Mouse (Mus musculus): ENCODE data around the gene AI413582. TPM values are rescaled to one million over a fixed set of nuclear protein-coding genes. Genes with fewer than 3 reads are reported as not detected.

Gene AI413582
- polyA plus RNA-seq, 1 experiment from 2014 or later: 65.8 TPM

DNA sequence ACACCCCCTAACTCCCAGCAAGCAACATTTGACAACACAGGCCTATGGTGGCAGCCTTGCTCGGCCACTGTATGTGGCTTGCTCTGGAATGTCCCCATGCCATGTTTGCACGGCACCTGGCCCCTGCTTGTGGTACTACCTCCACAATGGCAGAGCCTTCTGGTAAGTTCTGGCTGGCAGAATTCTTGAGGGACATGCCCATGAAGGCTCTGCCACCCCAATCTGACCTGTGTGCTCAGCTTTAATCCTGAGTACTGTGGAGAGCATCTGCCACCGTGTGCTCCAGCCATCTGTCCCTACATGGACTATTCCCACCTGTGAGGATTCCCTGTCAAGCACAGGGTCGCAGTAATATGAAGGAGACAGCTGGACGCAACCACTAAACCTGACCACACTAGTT, 35.3 kb upstream of the AI413582 start:
- no peak overlapping the region for H3K4me2 ChIP-seq (ENCODE audit: low read length)
- H3K27me3 ChIP-seq (ENCODE audit: control insufficient read depth, insufficient read depth, low read depth, low read length): no peaks in the 10 kb centered on the region
- no peak overlapping the region for H3K9ac ChIP-seq (ENCODE audit: low read depth, low read length)
- 57% methylated on average over 5 of the region's 5 CpGs for WGBS
- no peaks in the 10 kb centered on the region for H3K9me3 ChIP-seq (replicated peaks; ENCODE audit: control insufficient read depth, low read length, poor library complexity, severe bottlenecking)
- H3K4me1 ChIP-seq (ENCODE audit: control insufficient read depth, insufficient read depth, low read length): peaks cover 24% of the 10 kb centered on the region
- ATAC-seq: no peak
- no peak overlapping the region for H3K4me3 ChIP-seq (ENCODE audit: low read depth, low read length)
- no peak overlapping the region for H3K27ac ChIP-seq (ENCODE audit: low read length)
- peaks cover 8% of the 10 kb centered on the region; the same call in 1 of the 2 replicates for H3K36me3 ChIP-seq (ENCODE audit: control insufficient read depth, insufficient read depth, low read length)

DNA sequence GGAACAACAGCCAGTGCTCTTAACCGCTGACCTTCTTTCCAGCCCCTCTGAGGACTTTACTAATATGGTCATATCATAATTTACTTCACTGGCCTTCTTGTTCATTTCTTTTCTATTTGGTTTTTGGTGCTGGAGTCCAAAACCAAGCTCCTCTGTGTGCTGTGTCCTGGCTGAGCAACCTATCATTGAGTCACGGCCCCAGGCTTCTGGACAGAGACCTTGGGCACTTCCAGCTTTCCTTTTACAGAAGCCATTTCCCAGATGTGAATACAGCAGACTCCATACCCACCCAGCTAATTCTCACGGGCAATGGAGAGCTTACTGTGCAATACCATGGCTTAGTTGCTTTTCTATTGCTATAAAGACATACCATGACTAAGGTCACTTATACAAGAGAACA, 34.7 kb upstream of the AI413582 start:
- Histone ChIP-seq H3K9me3 (replicated peaks; ENCODE audit: control insufficient read depth, low read length, poor library complexity, severe bottlenecking) (no peaks in the 10 kb centered on the region), H3K36me3 (ENCODE audit: control insufficient read depth, insufficient read depth, low read length) (peaks cover 12% of the 10 kb centered on the region; the same call in 1 of the 2 replicates), H3K4me2 (ENCODE audit: low read length) (no peak overlapping the region), H3K4me3 (ENCODE audit: low read depth, low read length) (no peak overlapping the region), H3K4me1 (ENCODE audit: control insufficient read depth, insufficient read depth, low read length) (peaks cover 24% of the 10 kb centered on the region), H3K27ac (ENCODE audit: low read length) (no peak overlapping the region), H3K9ac (ENCODE audit: low read depth, low read length) (no peak overlapping the region), H3K27me3 (ENCODE audit: control insufficient read depth, insufficient read depth, low read depth, low read length) (no peaks in the 10 kb centered on the region)
- WGBS: 87% methylated on average over 3 of the region's 3 CpGs
- ATAC-seq: no peak

DNA sequence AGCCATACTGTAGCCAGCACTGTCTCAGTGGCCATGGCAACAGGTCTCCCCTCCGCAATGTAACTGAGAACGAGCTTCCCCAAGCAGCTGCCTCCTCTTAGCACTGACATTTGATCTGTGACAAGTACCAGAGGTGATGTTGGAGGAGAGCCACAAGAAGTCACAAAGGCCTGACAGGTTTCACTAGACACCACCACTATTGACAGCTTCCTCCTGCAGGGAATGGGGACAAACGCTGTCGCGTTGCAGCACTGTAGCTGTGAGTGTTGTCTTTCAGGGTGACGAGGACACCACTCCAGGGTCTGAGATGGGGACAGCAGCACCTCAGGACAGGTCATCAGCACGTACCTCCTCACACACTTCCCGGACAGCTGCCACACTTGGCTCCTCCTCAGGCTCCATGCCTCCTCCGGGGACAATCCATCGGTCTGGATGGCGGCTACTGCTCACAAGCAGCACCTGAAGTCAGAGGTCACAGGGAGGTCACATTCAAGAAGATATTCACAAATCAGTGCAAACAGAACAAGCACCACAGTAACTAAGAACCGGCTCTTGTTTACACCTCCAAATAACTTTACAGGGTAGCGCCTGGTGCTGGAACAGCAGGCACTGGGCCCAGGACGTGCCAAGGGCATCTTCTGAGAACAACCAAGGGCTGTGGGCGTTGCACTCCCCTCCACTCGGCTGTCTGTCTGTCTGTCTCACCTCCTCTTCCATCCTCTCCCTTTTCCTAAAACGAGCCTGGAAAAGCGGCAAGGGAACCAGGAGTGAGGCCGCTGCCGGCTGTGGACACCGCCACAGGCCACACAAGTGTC, 31.0 kb upstream of the AI413582 start:
- Histone ChIP-seq H3K27me3 (ENCODE audit: control insufficient read depth, insufficient read depth, low read depth, low read length) (no peaks in the 10 kb centered on the region), H3K4me1 (ENCODE audit: control insufficient read depth, insufficient read depth, low read length) (peaks cover 10% of the 10 kb centered on the region), H3K9me3 (replicated peaks; ENCODE audit: control insufficient read depth, low read length, poor library complexity, severe bottlenecking) (no peaks in the 10 kb centered on the region), H3K4me3 (ENCODE audit: low read depth, low read length) (no peak overlapping the region), H3K36me3 (ENCODE audit: control insufficient read depth, insufficient read depth, low read length) (peaks cover 19% of the 10 kb centered on the region), H3K4me2 (ENCODE audit: low read length) (no peak overlapping the region), H3K27ac (ENCODE audit: low read length) (no peak overlapping the region), H3K9ac (ENCODE audit: low read depth, low read length) (no peak overlapping the region)
- no peak for ATAC-seq
- 87% methylated on average over 21 of the region's 21 CpGs for WGBS

DNA sequence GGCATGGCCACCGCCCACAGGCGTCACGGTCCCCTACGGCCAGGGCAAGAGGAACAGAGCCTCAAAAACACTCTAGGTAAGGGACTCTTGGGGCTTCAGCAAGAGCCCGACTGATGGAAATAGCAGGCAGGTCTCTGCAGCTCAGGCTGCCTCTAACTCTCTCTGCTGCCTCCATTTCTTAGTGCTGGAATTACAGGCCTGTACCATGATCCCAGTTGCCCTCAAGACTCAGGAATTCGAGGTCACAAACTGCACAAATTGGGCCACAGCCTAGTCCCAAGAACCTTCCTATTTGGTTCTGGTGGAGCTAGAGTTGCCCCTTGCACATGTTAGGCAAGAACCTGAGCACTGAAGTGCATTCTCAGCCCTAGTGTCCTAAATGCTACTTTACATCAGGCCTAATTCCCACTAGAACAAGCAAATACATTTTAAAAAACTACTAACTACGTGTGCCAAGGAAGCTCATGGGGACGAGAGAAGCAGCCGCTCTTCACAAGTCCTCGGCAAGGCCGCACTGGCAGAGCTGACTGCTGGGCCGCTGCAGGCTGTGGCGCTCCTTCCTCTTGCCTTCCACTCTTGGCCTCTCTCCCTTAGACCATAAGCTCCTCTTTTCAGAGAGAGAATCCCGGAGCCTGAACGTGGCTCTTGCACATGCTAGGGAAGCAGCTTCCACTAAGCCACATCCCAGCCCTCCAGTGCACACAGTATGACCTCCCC, 30.3 kb upstream of the AI413582 start:
- Histone ChIP-seq H3K27ac (ENCODE audit: low read length) (0 out of 2 replicates have a peak overlapping the region, but pooled peaks have one; percentile 8), H3K9me3 (replicated peaks; ENCODE audit: control insufficient read depth, low read length, poor library complexity, severe bottlenecking) (no peaks in the 10 kb centered on the region), H3K4me3 (ENCODE audit: low read depth, low read length) (no peak overlapping the region), H3K4me2 (ENCODE audit: low read length) (no peak overlapping the region), H3K4me1 (ENCODE audit: control insufficient read depth, insufficient read depth, low read length) (peaks cover 6% of the 10 kb centered on the region), H3K36me3 (ENCODE audit: control insufficient read depth, insufficient read depth, low read length) (peaks cover 19% of the 10 kb centered on the region), H3K27me3 (ENCODE audit: control insufficient read depth, insufficient read depth, low read depth, low read length) (no peaks in the 10 kb centered on the region), H3K9ac (ENCODE audit: low read depth, low read length) (no peak overlapping the region)
- 84% methylated on average over 15 of the region's 15 CpGs for WGBS
- no peak for ATAC-seq

DNA sequence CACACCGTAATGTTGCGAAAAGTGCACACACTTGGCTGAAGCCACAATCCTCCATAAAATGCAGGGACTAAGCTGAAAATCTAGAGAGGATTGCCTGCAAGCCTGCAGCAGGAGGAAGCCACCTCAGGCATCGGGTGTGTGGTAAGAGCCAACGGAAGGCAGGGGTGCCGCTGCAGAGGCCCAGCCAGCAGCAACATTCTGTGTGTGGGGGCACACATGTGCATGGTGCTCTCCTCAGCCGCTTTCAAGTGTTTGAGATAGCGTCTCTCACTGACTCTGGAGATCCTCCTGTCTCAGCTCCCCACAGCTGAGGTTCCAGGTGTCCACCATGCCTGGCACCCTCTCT, 27.0 kb upstream of the AI413582 start:
- H3K9ac ChIP-seq (ENCODE audit: low read depth, low read length): no peak overlapping the region
- H3K27me3 ChIP-seq (ENCODE audit: control insufficient read depth, insufficient read depth, low read depth, low read length): no peaks in the 10 kb centered on the region
- no peak overlapping the region for H3K27ac ChIP-seq (ENCODE audit: low read length)
- no peaks in the 10 kb centered on the region for H3K4me1 ChIP-seq (ENCODE audit: control insufficient read depth, insufficient read depth, low read length)
- no peaks in the 10 kb centered on the region for H3K9me3 ChIP-seq (replicated peaks; ENCODE audit: control insufficient read depth, low read length, poor library complexity, severe bottlenecking)
- H3K36me3 ChIP-seq (ENCODE audit: control insufficient read depth, insufficient read depth, low read length): peaks cover 24% of the 10 kb centered on the region
- H3K4me2 ChIP-seq (ENCODE audit: low read length): no peak overlapping the region
- no peak for ATAC-seq
- 99% methylated on average over 7 of the region's 7 CpGs for WGBS
- H3K4me3 ChIP-seq (ENCODE audit: low read depth, low read length): no peak overlapping the region

DNA sequence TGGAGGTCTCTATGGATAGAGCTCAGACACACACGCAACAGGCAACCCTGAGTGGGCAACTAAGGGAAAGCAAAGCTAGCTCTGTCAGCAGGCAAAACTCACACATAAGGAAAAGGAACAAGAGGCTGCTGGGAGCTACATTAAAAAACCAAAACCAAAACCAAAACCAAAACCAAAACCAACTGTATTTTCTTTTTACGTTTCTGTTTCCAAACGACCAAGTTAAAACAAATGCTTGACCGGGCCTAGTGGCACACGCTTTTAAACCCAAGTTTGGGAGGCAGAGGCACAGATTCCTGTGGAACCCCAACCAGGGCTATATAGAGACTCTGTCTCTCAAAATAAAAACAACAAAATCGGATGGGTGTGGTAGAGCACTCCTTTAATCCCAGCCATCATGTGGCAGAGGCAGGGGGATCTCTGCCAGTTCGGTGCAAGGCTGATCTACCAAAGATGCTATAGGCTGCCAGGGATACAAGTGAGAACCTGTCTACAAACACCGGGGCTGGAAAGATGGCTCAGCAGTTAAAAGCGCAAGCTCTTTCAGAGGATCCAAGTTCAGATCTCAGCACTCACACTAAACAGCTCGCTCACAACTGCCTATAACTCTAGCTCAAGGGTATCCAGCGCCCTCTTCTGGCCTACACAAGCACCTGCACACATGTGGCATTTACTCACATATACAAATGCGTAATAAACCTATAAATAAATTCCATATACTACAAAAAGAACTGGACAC, 26.4 kb upstream of the AI413582 start:
- Histone ChIP-seq H3K27me3 (ENCODE audit: control insufficient read depth, insufficient read depth, low read depth, low read length) (no peaks in the 10 kb centered on the region), H3K9me3 (replicated peaks; ENCODE audit: control insufficient read depth, low read length, poor library complexity, severe bottlenecking) (no peaks in the 10 kb centered on the region), H3K9ac (ENCODE audit: low read depth, low read length) (no peak overlapping the region), H3K27ac (ENCODE audit: low read length) (no peak overlapping the region), H3K36me3 (ENCODE audit: control insufficient read depth, insufficient read depth, low read length) (peaks cover 24% of the 10 kb centered on the region), H3K4me3 (ENCODE audit: low read depth, low read length) (no peak overlapping the region), H3K4me1 (ENCODE audit: control insufficient read depth, insufficient read depth, low read length) (no peaks in the 10 kb centered on the region), H3K4me2 (ENCODE audit: low read length) (no peak overlapping the region)
- ATAC-seq: no peak
- 92% methylated on average over 12 of the region's 12 CpGs for WGBS

DNA sequence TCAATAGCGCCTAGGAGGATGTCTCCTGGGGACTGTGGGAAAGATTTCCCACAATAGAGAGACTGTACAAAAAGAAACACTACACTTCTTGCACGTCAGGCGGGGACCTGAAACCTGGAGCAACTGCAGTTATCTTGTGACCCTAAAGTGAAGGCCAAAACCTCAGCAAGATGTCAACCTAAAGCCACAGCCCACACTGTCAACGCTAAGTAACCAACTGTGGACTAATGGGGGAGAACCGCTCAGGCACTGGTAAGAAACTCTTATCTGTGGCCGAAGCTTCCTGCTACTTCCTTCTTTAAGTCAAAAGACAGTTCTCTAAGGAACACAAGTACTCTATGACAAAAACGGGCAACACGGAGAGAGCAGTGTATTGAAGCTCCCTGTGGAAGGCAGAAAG, 22.7 kb upstream of the AI413582 start:
- H3K9me3 ChIP-seq (replicated peaks; ENCODE audit: control insufficient read depth, low read length, poor library complexity, severe bottlenecking): no peaks in the 10 kb centered on the region
- H3K4me2 ChIP-seq (ENCODE audit: low read length): no peak overlapping the region
- peaks cover 9% of the 10 kb centered on the region for H3K36me3 ChIP-seq (ENCODE audit: control insufficient read depth, insufficient read depth, low read length)
- no peaks in the 10 kb centered on the region for H3K27me3 ChIP-seq (ENCODE audit: control insufficient read depth, insufficient read depth, low read depth, low read length)
- no peak overlapping the region for H3K27ac ChIP-seq (ENCODE audit: low read length)
- no peak overlapping the region for H3K4me3 ChIP-seq (ENCODE audit: low read depth, low read length)
- H3K4me1 ChIP-seq (ENCODE audit: control insufficient read depth, insufficient read depth, low read length): no peaks in the 10 kb centered on the region
- no peak overlapping the region for H3K9ac ChIP-seq (ENCODE audit: low read depth, low read length)
- ATAC-seq: no peak
- WGBS: 89% methylated on average over 8 of the region's 8 CpGs

DNA sequence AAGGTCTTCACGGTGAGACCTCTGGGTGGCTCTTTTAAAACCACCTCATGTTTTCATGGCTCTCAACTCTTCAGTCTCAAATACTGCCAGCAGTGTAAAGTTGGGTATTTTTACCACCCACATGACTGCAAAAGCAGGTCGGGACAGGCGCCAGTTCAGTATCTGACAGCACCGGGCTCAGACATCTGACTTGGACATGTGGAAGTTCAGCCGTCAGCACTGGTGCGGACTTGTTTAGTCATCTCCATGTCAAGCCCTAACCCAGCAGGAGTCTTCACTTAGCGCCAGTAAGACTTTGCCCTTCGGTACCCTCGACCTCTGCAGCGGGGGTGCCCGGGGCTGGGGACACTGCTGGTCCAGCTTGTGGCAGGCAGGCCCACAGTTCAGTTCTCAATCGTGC, 21.7 kb upstream of the AI413582 start:
- no peaks in the 10 kb centered on the region for H3K4me1 ChIP-seq (ENCODE audit: control insufficient read depth, insufficient read depth, low read length)
- no peak overlapping the region for H3K4me2 ChIP-seq (ENCODE audit: low read length)
- 78% methylated on average over 12 of the region's 12 CpGs for WGBS
- H3K9ac ChIP-seq (ENCODE audit: low read depth, low read length): no peak overlapping the region
- peaks cover 4% of the 10 kb centered on the region for H3K36me3 ChIP-seq (ENCODE audit: control insufficient read depth, insufficient read depth, low read length)
- ATAC-seq: no peak
- no peak overlapping the region for H3K4me3 ChIP-seq (ENCODE audit: low read depth, low read length)
- no peaks in the 10 kb centered on the region for H3K9me3 ChIP-seq (replicated peaks; ENCODE audit: control insufficient read depth, low read length, poor library complexity, severe bottlenecking)
- H3K27me3 ChIP-seq (ENCODE audit: control insufficient read depth, insufficient read depth, low read depth, low read length): no peaks in the 10 kb centered on the region
- no peak overlapping the region for H3K27ac ChIP-seq (ENCODE audit: low read length)

DNA sequence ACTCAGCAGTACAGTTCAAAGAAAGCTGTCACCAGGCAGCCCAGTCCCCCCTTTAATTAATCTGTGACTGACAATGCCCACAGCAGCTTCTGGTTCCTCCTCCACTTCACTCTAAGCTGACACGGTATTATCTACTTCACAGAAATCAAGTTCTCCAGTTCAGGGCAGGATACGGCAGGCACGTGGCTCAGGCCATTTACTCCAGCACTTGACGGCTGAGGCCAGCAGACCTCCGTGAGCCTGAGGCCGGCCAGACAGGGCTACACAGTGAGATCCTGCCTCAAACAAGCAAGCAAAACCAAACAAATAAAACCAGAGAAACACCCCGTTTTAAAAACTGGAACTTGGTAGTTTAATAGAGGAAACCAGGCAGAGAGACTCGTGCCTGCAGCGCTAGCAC, 21.1 kb upstream of the AI413582 start:
- Histone ChIP-seq H3K4me3 (ENCODE audit: low read depth, low read length) (no peak overlapping the region), H3K9me3 (replicated peaks; ENCODE audit: control insufficient read depth, low read length, poor library complexity, severe bottlenecking) (no peaks in the 10 kb centered on the region), H3K9ac (ENCODE audit: low read depth, low read length) (no peak overlapping the region), H3K27ac (ENCODE audit: low read length) (no peak overlapping the region), H3K27me3 (ENCODE audit: control insufficient read depth, insufficient read depth, low read depth, low read length) (no peaks in the 10 kb centered on the region), H3K4me1 (ENCODE audit: control insufficient read depth, insufficient read depth, low read length) (no peaks in the 10 kb centered on the region), H3K36me3 (ENCODE audit: control insufficient read depth, insufficient read depth, low read length) (peaks cover 6% of the 10 kb centered on the region), H3K4me2 (ENCODE audit: low read length) (no peak overlapping the region)
- WGBS: 66% methylated on average over 9 of the region's 9 CpGs
- ATAC-seq: no peak
